Mouse (Mus musculus): ENCODE results near the gene Arhgef7.

DNA sequence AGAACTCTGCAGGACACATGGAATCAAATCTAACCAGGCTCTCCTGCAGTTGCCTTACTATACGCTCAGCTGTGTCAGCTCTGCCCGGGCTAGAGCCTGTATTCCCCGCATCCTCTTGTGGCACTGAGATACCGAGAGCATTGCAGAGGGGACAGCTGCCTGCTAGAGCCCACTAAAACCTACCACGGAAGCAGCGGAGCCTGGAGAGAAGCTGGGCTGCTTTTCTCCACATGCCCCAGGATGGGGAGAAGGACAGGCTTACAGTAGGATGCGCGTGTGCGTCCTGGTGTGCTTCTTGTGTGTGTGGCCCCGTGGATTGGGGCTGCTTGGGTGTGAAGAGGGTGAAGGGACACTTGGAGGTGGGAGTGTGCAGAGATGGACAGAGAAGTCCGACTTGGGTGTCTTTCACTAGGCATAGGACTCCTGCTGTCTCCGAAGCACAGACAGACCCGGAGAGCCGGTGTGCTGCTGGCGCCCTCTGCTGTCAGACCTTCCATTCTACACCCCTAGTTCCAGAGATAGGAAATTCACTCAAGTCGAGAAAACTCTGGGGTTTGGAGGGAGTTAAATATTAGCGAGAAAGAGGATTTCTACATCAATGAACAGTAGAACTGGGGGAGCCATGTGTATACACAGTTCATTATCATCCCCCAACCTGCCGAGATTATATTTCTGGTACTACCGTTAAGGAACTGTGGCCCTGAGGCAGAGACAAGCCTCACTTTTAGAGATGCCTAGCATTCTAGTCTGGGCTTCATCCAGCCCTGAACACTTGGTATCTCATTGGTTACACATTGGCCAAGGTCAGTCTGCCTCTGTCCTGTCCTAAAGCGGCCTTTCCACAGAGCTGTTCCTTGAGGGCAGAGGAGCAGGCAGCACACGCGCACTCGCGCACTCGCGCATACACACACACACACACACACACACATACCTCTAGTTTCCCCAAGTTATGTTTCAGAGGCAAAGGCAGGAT, 27.2 kb upstream of the Arhgef7 start:
- TF ChIP-seq POLR2A (IDR thresholded peaks at IDR 0.05; ENCODE audit: insufficient read depth, low read depth, low read length), result no peak
- peak; percentile 55; the same call in 1 of the 2 replicates for TF ChIP-seq EP300 (IDR thresholded peaks at IDR 0.05; ENCODE audit: insufficient read depth, low read depth, low read length)
